Mouse (Mus musculus) skeletal muscle tissue, adult 2 months (tissue): ENCODE results near the gene Slc20a1.

Experiments
- DNase-seq: peaks from one replicate; pipeline ENCODE4 v3.0.0-alpha.2; 2012; ENCODE audit warnings: low read depth, low spot score

Gene Slc20a1

DNA sequence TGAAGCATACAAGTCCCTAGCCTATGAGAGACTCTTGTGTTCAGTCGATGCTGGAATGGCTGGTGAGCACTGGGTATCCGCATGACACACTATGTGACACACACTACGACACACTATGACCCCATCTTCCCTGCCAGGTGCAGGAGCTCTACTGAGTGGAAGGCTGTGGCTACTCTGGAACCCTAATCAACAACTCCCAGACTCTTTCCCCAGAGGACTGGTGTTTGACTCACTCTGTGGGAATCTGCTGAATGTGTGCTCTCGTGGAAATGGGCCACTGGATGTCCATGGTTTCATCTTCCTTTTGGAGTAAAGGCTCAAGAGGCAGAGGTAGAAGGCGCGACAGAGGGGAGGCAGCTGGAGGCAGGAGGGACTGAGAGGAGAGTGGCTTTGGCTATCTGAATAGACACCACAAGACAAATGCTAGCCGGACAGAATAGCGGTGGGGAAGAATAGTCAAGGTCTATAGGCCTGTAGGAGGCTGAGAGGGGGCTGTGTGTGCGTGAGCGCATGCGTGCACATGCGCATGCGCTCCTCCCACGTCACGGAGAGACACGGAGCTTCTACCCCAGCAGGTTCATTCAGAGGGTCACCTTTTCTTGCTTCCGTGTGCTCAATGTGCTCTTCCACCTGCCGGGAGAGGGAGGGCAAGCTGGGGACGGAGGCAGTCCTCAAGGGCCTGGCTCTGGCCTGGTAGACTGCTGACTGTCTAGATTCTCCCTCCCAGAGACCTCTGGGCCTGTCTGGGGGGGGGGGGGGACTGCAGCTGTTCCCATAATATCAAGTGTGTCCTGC, 54.5 kb downstream of the Slc20a1 start:
- no peak for DNase-seq

GRCm38 (mm10) chr2:129253631-129253970, 55.0 kb downstream of the Slc20a1 start:
- DNase-seq: no peak

- DNase-seq: no peak
Measured at GRCm38 (mm10) chr2:129254076-129254475, 55.5 kb downstream of the Slc20a1 start.

GRCm38 (mm10) chr2:129256006-129256405, 57.4 kb downstream of the Slc20a1 start:
- DNase-seq: no peak

DNA sequence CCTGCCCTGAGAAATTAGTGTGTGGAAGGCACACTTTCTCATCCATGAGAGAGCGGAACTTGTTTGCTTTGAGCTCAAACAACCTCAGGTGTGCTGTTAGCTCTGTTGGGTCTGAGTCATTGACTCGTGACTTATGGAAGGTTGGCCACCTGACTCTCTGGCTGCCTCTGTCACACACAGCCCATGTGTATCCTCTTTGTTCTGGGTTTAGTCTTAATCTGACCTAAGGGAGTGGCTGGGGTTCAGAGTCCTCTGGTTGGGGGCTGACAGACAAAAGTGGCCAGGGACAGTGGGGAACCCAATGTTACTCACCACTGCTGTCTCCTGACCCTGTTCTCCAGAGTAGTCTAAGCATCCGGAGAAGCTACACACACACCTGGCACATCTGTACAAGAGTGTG, 59.5 kb downstream of the Slc20a1 start:
- DNase-seq: no peak

DNA sequence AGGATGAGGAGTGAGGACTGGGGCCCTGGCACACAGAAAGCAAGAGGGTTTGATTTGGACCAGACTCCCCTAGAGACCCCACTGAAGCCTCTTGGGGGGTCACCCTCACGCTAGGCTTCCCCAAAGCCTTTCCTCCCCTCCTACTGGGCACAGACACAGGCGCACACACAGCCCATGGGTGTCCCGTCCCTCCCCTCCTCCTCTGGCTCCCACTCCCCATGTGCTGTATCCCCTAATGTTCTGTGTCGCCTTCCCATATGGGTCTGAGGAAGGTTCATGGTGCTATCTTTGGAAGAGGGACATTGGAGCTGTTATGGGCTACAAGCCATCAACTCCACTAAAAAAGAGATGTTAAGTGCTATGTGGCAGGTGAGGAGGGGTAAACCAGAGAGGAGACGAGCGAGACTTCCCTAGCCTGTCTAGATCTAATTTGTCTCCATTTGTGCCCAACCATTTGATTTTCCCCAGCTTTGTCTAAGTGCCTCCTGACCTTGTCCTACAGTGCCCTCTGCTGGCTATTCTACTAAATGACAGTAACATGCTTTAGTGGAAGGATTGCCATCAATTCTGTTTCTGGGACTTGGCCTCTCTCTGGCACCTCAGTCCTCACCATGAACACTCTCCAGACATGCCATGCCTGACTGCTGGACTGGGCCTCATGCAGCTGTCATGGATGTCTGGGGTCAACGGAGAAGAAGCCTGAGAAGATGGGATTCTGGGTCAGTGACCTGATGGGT, 60.1 kb downstream of the Slc20a1 start:
- peak; percentile 73 for DNase-seq

GRCm38 (mm10) chr2:129260646-129261045, 62.1 kb downstream of the Slc20a1 start:
- DNase-seq: no peak
